Mouse (Mus musculus) kidney, adult 9 months (tissue): Measurements from ENCODE around the gene Zfp574.

Source experiments
- DNase-seq: peaks from one replicate; pipeline ENCODE4 v3.0.0; 2022

Zfp574 gene

DNA sequence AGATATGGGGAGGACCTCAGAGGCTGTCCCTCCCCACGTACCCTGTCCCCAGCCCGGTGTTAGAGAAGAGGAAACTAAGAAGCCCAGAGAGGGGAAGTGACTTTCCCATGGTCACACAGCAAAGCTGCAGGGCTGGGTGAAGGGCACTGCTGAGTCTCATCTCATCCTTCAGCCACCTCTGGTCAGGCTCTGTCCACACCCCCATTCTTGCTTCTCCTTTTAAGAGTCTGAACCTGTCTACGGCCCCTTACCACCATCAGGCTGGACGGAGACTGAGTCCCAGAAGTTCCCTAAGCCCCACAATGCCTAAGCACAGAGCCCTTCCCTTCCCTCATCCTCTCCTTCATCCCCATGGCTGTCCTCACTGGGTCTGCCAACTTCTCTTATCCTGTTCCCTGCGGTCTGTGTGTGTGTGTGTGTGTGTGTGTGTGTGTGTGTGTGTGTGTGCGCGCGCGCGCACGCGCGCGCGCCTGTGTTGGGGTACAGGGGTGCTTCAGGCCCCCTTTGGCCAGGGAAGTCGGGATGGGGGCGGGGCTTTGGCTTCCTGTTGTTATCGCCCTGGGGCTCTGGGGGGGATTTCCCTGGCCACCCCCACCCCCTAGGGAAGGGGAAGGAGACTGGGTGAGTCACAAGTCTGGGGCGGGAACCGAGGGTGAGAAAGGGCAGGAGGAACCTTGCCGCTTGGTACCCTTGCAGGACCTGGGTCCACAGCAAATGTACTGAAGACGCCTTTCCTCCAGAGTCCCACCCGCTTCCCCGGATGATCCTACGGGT lies 47.9 kb downstream of the Zfp574 start:
- DNase-seq, result peak; percentile 20

DNA sequence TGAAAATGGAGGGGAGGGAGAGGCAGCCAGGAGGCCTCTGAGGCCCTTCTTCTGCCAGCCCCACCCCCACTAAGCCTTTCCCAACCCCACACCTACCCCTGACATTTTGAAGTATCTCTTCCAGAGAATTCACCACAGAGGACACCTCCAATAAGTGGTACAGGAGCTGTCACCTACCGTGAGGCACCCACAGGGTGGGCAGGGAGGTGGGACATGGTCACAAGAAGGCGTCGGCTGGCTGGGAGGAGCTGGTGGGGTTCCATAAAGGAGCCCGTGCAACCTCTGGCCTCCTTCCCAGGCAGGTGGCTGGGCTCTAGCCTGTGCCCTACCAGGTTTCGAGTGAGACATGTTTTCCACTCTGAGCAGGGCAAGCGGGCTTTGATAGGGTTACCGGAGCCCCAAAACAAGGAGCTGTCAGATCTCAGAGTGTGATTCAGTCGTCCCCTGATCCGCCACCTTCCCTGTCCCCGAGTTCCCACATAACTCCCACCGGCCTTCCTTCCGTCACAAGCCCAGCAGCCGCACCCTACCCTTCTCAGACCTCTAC lies 48.9 kb downstream of the Zfp574 start:
- no peak for DNase-seq

DNA sequence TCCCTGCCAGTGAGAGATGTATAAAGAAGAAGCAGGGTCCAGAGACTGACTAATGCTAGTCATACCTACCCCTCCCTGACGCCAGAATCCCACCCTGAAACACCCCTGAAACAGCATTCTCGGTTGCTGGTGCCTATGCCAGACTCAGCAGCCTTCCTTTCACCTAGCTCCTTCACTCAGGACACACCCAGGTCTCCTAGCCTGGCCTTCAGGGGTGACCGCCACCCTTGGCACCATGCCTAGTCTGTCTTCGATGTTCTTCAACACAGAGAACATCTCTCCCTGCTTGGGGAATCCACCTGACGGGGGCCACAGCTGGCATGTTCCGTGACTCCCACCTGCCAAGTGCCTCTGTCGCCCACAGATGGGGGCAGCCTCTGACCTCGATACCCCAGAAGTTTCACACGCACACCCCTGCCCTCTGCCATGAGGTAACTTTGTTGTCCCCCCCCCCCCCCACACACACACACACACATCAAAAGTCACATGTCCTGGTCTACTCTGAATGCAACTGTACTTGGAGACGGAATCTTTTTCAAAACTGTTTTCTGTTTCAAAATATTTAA lies 53.4 kb downstream of the Zfp574 start:
- DNase-seq, result no peak

DNA sequence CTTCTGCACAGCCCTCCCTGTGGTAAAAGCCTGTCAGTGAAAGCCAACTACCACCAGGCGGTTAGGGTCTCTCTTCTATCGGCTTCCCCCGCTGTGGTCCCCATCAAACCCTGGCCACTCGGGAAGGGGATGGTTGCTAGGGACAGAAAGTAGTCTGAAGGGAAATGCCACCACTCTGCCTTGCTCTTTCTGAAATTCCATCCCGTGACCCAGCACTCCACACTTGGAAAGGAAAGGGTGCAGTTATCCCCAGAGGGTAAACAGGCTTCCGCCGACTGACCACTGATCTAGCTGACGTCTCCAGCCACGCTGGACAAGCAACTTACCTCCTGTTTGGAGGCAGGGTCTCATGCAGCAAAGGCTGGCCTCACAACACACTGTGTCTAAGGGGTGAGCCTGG lies 55.6 kb downstream of the Zfp574 start:
- no peak for DNase-seq

DNA sequence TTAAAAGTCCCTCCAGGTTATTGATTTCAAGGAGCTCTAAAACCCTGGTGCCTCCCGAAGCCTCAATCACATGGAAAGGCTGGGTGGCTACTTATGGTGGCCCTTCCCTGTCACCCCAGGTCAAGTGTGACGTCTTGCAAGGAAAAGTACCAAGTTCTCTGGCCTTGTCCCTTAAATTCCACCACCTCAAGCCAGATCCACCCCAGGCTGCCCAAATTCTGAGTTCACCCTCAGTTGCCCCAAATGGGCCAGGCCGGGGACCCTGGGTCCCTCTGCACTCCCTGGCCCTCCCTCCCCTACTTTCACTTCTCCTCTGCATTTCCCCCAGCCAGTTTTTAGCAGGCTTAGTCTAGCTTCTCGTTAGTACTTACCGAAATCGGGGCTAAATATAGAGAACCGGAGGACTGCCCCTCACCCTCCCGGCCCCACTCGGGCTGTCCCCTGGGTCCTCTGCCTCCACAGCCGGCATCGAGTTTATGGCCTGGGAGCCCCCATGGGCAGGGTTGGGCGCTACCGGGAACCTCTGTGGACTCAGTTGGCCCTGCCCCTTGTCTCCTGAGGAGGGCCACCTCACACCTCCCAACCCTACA lies 57.1 kb downstream of the Zfp574 start:
- no peak for DNase-seq

DNA sequence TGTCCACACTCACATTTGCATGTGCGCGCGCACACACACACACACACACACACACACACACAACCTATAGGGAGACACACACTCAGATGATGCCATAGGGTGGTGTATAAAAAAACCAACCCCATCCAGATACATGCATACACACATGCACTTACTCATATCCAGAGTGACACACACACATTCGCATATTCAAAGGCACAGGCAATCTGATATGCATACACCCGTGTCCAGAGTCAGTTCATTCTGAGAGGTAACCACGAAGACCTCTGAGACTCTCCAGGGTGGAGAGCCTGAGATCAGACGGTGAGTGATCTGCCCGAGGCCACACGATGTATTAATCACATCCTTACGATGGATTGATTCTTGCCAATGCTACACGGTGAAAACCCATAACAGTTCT lies 58.2 kb downstream of the Zfp574 start:
- no peak for DNase-seq

DNA sequence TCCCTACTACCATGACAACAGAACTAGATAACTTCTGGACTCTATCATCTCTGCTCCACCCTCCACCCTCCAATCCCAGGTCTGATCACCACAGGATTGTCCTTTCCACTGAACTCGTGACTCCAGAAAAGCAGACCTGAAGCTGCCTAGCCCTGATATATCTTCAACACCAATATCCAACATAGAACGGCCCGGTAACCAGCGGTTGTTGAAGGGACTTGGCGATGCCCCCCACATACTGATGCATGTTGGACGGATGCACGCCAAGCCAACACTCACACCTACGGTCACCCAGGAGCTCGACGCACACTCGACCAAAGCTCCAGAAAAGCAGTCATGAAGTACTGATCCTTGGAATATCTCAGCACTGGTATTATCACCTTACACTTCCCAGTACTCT lies 58.9 kb downstream of the Zfp574 start:
- no peak for DNase-seq

DNA sequence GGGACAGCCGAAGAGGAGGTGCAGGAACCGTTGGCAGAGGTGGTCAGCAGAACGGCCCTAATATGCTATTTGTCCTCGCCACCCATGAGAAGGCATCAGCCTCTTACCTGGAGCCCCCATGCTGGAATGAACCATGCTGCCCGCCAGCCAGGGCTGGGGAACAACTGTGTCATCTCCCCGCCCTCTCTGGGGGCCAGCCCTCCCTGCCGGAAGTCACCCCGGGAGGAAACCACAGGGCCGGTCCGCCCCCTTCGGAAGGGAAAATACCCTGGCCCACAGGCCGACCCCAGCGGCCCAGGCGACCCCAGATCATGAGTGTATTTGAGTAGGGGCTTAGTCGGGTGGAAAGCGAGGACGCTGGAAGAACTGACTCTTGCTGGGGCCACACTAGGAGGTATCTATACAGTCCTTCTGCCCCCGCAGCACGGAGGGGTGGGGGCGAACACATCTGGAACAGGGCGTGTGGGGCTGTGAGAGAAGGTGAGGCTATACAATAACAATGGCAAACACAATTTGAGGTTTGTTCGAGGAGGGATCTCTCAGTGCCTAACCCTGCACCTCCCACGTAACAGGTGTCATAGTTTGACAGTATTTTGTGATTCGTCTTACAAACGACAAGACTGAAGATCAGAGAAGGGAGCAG lies 60.1 kb downstream of the Zfp574 start:
- DNase-seq, result no peak
